Mouse (Mus musculus) neural tube, embryonic 10.5 days (tissue): ENCODE measurements around the gene Il22ra1.
"Not testable (repeated sequence)": the region's sequence is repeated elsewhere in the genome, so short reads cannot be mapped to it uniquely, and the experiment has no call there.

Experiments
- DNase-seq: peaks from one replicate; pipeline ENCODE4 v3.0.0-alpha.2; 2017; ENCODE audit warnings: low spot score; ENCODE audit errors: extremely low spot score

Gene Il22ra1

DNA sequence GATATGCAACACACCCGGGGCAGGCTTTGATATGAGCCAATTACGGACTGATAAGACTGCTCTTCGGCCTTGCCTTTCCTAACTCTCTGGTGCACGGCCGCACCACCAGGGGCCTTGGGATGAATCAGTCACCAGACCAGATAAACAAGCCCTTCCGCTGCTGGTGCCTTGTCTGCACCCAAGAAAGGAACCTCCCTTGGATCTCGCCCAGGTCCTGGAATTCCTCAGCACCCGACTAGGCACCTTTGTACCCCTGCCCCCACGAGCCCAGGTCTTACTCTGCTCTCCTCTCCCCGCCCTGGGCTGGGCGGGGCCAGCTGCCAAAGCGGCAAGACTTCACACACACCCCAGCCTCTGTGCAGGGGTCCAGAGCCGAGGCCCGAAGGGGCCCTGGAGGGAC, at the start of gene Il22ra1:
Il22ra1 (plus strand) TSS at position 356 of the 400 bp plus-strand sequence.
- DNase-seq: no peak

DNA sequence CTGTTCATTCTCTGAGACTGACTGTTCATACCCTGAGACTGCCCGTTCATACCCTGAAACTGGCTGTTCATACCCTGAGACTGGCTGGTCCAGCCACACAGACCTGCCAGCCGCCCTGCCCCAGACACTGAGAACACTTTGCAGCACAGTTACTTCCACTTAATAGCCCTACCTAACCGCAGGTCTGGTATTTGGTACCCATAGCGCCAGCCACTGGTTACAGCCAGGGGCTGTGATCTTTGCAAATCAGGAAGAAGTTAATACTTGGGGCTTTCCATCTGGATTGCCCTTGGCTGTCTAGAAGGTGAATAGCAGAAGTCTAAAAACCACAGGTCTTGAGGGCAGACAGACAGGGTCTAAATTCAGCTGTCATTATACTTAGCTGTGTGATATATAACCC, 48.7 kb upstream of the Il22ra1 start:
- no peak for DNase-seq

DNA sequence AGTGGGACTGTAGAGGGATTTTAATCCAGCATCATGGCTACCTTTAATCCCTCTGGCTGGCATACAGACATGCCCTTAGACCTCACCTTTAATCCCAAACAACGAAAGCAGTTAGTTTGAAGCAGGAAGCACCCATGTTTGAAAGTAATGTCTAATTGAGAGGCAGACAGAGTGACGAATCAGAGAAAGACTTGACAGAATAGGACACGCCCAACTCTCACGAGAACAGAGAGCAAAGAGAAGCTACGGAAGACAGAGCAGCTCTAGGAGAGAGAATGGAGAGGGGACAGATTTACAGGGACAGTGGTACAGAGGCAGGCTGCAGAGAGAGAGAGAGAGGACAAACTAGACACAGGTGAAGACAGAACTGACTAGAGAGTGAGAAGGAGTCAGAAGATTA, 46.2 kb upstream of the Il22ra1 start:
- no peak for DNase-seq

DNA sequence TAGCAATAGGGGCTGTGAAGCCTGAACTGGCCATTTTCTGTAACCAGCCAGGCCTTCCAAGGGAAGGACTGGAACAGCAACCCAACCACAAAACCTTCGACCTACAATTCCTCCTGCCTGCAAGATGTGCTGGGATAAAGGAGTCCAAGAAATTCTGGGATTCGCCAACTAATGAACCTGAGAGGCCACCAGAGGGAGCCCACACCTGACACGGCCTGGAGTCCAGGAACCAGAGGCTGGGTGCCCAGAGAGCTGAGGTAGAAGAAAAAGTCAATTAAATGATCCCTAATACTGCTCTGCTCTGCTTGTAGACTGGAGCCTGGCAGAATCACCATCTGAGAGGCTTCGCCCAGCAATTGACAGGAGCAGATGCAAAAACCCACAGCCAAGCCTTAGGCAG, 44.4 kb upstream of the Il22ra1 start:
- peak; percentile 33 for DNase-seq

DNA sequence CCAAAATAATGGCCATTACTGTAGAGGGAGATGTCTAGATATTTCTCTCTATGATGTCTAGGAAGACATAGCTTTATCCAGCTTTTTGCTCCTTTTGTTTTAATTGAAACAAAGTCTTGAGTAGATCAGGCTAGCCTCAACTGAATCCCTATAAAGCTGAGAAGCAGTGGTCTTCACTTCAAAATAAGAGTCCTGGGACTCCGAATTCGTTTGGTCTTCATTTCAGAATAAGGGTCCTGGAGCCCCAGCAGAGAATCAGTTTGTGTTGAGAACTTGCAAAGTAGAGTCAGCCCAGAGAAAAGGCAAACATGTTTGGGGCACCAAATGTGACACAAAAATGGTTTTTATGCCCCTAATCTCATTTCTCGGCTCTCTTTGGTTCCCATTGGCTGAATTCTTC, 43.2 kb upstream of the Il22ra1 start:
- DNase-seq: no peak

DNA sequence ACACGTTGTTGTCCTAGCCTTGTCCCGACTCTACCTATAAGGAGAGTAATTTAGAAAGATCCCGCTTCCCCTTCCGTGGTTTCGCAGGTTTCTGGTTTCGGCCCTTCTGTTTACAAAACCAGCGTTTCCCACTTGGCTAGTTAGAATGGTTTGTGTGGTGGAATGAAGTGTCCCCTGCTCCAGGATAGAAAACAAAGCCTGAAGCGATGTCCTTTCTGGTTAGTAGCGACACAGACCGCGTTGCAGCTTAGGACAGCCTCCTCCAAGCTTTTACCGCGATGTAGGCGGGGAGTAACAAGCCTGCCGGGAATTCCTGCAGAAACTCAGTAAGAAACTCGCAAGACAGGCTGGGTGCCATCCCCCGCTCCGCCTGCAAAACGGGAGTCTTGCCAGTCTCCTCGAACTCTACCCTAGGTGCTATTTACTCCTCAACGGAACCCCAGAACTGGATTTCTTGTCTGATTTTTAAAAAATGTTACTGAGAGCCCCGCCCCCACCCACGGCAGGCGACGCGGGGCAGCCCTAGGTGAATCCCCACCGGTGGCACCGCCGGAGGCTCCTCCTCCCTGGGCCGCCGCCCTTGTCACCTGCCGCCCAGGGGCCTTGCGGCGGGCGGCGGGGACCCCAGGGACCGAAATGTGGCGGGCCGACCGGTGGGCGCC, 41.9 kb upstream of the Il22ra1 start, which contains the start of gene Ifnlr1:
Ifnlr1 (plus strand) TSS at position 382 of the 662 bp plus-strand sequence.
- DNase-seq: peak; percentile 59

DNA sequence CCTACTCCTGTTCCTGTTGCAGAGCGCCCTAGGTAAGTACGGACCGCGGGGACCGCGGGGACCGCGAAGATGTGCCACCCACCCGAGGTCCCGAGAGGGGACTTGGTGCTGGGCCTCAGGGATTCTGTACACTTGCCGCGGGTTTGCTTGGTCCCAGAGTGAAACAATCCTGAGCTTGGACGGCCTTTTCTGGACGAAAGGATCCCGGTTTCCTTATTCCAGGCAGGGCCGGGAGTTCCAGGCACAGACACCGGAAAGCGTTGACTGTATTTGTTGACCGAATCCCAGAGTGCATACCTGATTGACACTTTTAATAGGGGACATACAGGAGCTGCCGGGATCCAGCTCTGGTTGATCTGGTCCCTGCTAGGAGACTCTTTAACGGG, 41.4 kb upstream of the Il22ra1 start:
- peak; percentile 49 for DNase-seq

DNA sequence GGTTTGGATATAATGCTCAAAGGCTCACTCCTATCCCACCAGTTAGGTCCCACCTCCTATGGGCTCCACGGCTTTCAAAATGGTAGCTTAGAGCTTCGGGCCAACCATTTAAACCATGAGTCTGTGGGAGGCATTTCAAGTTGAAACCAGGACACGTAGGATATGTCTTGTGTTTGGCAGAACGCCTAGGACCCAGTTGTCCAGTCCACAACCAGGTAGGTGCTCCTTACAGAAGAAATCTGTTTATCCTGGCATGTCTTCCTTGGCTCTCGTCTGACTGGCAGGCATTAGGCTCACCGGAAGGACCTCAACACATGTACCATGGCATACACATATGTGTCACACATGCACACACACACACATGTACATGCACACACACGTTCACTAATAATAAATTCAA, 38.2 kb upstream of the Il22ra1 start:
- DNase-seq: no peak

DNA sequence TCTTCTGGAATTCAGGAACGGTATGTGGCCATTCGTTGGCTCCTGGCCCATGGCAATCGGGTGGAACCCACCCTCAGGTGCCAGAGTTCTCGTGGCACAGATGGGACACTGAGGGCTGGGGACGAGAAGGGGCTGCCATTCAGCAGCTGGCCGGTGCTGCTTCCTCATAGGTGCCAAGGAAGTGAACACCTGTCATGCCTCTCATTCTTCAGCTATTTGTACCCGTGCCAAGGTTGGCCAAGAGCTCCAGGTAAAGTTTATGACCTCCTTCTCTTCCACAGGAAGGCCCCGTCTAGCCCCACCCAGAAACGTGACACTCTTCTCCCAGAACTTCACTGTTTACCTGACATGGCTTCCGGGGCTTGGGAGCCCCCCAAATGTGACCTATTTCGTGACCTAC, 37.7 kb upstream of the Il22ra1 start:
- DNase-seq: no peak

DNA sequence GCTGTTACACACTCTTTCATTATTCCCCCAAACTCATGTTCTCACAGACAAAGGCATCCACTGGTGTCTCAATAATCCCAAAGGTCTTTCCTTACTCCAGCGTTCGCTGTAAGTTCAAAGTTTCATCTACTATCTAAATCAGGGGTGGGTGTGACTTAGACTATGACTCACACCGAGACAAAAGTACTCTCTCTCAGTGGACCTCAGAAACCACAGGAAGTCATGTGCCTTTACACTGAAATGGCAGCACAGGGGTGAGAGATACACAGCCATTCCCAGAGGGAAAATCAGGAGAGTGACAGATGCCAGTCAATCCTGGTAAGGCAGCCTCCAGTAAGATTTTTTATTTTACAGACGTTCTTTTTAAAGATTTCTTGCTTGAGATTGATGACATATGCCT, 35.1 kb upstream of the Il22ra1 start:
- DNase-seq: no peak

DNA sequence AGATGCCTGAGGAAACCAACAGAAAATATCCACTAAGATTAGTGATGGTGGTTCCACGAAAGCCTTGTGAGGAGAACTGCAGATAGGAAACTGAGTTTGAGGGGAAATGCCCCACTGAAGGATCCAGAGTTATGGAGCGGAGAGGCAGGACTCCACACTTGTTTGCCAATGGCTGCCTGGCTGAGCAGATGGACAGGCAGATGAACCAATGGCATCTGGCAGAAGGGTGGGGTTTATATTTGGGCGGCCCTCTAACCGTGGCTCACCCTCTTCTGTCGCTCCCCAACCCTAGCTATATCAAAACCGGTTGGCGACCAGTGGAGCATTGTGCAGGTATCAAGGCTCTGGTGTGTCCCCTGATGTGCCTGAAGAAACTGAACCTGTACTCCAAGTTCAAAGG, 29.5 kb upstream of the Il22ra1 start:
- DNase-seq: no peak

DNA sequence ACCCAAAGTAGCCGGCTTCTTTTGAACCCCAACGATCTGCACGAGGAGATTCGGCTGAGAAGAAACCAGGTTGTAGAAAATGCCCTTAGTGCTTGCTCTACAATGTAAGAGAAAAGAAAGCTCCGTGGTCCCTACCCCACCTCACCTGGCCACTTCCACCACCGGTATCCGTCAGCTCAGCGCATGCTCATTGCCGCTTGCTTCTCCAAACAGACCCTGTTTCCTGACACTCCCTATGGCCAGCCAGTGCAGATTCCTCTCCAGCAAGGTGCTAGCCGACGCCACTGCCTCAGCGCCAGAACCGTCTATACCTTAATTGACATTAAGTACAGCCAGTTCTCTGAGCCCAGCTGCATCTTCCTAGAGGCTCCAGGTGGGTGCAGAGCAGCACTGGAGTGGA, 24.5 kb upstream of the Il22ra1 start:
- no peak for DNase-seq

DNA sequence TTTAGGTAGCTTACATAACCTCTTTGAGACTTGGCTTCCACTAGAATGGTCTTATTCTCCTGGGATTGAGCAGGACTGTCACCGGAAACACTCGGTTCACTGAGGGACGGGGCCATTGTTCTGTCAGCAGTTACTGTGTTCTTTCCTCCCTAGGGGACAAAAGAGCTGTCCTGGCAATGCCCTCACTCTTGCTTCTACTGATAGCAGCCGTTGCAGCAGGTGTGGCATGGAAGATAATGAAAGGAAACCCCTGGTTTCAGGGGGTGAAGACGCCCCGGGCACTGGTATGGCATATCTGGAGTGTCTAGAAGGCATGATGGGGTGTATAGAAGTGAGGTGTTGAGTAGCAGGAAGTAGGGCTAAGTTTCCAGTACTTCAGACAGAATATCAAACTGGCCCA, 24.0 kb upstream of the Il22ra1 start:
- no peak for DNase-seq

DNA sequence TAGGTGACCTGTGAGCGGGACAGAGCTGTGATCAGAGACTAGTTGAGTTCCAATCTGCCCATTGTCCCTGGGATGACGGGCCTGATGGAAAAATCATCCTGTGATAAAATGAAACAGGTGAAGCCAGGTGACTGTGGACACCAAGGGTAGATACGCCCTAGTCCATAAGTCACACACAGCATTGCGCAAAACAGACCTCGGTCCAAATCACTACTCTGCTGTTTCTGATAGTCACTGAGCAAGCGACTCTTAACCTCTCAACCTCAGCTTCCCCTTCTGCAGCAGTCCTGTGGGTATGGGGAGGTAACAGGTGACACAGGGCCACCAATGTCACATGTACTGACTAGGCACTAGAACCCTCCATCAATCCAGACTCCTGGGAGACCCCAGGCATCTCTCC, 21.9 kb upstream of the Il22ra1 start:
- DNase-seq: no peak

DNA sequence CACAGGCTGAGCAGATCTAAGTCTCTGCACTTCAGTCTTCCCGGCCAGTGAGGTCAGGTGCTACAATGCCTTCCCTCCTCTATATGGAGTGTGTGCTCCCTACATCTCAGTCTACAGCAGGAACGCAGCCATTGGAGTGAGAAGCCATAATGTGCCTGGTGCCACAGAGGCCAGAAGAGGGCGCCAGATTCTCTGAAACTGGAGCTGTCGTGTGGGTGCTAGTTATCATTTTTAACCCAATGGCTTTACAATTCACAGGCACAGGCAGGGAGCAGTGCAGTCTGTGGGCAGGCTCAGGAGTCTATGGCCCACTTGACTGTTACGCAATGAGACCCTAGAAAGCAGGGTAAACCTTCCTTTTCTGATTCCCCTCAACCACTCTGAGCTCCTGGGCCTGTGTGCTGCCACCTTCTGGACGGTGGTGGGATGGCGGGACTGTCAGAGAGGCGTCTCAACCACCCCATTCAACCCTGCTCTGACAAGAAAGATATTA, 18.9 kb upstream of the Il22ra1 start:
- peak; percentile 87 for DNase-seq

DNA sequence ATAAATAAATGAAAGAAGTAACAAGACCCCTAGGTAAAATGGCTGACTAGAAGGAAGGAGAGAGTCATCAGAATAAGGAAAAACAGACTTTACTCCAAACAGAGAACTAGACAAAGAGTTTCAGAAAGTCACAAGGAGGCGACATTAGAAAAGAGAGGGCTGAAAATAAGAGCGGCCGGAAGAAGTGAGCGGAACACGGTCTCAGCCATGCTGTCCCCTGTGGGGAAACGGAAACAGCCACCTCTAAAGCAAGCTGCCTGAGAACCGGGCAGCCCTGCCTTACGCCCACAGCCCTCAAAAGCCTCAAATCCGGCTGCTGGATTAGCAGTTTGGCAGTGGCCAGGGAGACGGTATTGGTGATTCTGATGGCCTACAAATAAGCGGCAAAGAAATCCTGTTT, 18.4 kb upstream of the Il22ra1 start:
- DNase-seq: no peak

DNA sequence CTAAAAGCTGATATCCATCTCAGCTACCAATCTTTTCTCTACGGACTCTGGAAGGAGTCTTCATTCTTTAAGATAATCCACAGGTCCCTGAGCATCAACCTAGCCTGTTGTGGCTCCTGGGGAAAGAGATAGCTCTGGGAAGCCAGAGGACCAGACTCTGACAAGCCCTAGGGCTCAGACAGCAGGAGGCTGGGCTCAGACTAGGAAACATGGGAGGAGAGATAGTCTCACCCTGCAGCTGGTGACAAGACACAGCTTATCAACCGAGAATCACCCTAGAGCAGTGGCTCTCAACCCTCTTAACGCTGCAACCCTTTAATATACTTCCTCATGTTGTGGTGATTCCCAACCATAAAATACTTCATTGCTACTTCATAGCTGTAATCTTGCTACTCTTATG, 17.6 kb upstream of the Il22ra1 start:
- no peak for DNase-seq

DNA sequence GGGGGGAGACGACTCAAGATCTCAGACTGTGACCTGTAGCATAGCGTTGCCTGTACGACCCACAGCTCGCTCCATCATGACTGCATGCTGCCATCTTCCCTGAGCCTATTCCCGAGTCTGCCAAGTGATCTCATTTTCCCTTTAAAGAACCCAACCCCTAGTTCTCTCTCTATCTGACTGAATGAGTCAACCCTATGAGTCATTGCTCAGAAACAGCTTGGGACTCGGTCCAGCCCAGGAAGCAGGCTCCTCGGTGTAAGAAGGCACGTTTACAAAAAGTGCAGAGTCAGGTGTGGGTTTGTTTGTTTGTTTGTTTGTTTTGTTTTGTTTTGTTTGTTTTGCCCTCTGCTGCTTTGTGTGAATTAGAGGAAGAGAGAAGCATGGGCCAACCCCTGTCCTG, 13.2 kb upstream of the Il22ra1 start:
- no peak for DNase-seq

DNA sequence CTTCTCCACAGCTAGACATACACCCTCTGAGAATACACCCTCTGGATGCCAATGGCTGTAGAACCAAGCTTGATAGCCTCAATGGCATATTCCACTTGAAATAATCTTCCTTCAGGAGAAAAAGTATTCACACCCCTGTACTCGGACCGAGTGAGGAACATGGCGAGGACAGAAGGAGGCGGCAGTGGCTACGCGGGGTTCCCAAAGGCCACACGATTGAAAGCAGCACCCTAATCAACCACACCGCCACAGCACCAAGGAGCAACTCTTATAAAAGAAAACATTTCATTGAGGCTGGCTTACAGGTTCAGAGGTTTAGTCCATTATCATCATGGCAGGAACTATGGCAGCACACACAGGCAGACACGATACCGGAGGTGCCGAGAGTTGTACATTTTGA, 11.5 kb upstream of the Il22ra1 start:
- not testable (repeated sequence) for DNase-seq

DNA sequence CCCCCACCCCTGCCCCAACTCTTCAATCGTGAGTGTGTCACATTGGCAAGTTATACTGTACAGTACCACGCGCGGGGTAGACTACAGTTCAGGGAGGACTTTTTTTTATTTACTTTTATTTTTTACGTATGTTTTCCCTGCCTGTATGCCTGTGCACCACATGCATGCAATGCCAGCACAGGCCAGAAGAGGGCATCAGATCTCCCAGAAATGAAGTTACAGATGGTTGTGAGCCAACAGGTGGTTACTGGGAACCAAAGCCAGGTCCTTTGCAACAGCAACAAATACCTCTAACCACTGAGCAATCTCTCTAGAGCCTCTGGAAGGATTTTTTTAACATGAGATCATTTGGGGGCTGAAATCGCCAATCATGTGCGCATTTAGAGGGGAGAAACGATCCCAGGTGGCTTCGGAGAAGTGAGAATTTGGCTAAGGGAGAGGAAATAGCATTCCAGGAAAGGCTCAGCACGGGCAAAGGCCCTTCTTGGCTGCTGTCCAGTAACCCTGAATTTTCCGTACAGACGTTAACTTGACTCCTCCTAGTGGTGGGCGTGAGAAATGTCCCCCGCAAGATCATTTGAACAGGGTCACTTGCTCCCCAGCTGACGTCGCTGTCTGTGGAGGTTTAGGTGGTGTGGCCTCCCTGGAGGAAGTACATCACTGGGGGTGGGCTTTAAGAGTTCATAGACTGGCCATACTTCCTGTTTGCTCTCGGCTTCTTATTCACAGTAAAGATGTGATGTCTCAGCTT, 5.3 kb upstream of the Il22ra1 start:
- no peak for DNase-seq

DNA sequence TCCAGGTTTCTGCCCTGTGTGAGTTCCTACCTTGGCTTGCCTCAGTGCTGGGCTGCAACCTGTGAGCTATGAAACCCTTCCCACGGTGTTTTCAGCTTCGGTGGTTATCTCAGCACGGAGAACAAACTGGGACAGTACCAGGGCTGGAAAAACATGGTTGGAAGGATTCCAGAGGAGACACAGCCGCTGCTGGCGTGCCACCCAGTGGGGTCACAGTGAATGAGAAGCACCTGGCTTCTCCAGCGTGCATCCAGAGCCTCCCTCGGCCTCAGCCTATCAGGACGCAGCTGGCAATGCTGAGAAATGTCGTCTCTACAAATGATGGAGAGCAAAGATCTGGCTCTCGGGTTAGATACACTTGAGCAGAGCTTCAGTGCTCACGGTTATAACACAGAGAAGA, 1.6 kb upstream of the Il22ra1 start:
- DNase-seq: no peak

DNA sequence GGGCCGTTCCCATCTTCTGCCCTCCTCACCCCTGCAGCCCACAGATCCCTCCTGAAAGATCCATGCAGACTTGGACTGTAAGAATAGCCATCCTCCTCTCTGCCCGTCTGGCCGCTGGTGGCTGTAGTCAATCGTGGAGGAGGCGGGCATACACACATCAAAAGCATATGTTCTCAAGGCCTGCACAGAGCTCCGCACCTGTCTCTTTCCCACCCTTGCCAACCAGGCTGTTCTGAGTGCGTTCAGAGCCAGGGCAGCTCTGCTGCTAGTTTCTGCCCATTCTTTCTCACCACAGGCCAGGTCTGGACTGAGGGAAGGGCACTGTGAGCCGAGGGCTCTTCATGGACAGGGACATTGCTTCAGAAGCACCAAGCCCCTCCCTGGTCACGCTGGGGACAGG, 2.2 kb downstream of the Il22ra1 start:
- no peak for DNase-seq

DNA sequence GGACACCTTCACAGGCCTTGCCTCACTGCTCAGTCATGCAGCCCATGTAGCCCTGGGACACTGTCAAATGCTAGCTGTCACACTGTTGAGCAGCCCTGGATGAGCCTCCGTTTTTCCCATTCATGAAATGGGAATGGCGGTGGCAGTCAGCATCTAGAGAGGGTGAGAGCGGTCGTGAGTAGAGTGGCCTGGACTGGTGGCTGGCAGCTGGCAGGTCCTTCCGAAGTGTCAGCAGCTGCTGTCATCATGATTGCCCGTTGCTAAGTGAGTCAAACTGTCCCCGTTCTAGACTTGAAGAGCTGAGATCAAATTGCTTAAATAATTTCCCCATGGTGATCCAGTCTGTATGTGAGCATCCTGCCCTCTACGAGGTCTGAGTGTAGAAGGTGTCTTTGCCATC, 3.0 kb downstream of the Il22ra1 start:
- DNase-seq: no peak
